Mouse (Mus musculus): Measurements from ENCODE around the gene Pidd1. TPM values are rescaled to one million over a fixed set of nuclear protein-coding genes. Genes with fewer than 3 reads are reported as not detected.
"Not testable (repeated sequence)": the region's sequence is repeated elsewhere in the genome, so short reads cannot be mapped to it uniquely, and the experiment has no call there.

Pidd1 gene
- total RNA-seq, 2 experiments from 2014 or later: 0.64 to 0.96 TPM

GRCm38 (mm10) chr7:141429310-141429709, 14.5 kb downstream of the Pidd1 start, which contains the start of gene Cend1:
TSS of gene Cend1 (minus strand) at chr7:141429491.
- DNase-seq (ENCODE audit: low spot score in 2 of 2): peak; percentile 90 to 97
- intact Hi-C loops (cut with DNase I): no loop called here

- intact Hi-C loops (cut with DNase I): no loop called here
These were observed 15.1 kb downstream of the Pidd1 start for GRCm38 (mm10) chr7:141428701-141429100.

GRCm38 (mm10) chr7:141426948-141427730, 16.7 kb downstream of the Pidd1 start:
- DNase-seq (ENCODE audit: low spot score in 2 of 2): no peak
- intact Hi-C loops (cut with DNase I): no loop called here

More at GRCm38 (mm10) chr7:141428701-141429100, 15.1 kb downstream of the Pidd1 start:
- DNase-seq (ENCODE audit: low spot score in 2 of 2): no peak

- DNase-seq (ENCODE audit: low spot score in 2 of 2): no peak
- intact Hi-C loops (cut with DNase I): no loop called here
These were observed 20.0 kb downstream of the Pidd1 start for GRCm38 (mm10) chr7:141423811-141424210.

- intact Hi-C loops (cut with DNase I): no loop called here
These were observed 23.7 kb downstream of the Pidd1 start for GRCm38 (mm10) chr7:141420030-141420702.

GRCm38 (mm10) chr7:141418970-141419369, 24.9 kb downstream of the Pidd1 start:
- DNase-seq (ENCODE audit: low spot score in 2 of 2): peak; percentile 60
- intact Hi-C loops (cut with DNase I): no loop called here

More at GRCm38 (mm10) chr7:141420030-141420702, 23.7 kb downstream of the Pidd1 start:
- no peak for DNase-seq (ENCODE audit: low spot score in 2 of 2)

GRCm38 (mm10) chr7:141417731-141418681, 25.8 kb downstream of the Pidd1 start:
- no peak for DNase-seq (ENCODE audit: low spot score in 2 of 2)
- intact Hi-C loops (cut with DNase I): no loop called here

GRCm38 (mm10) chr7:141416144-141416841, 27.5 kb downstream of the Pidd1 start:
- intact Hi-C loops (cut with DNase I): no loop called here
- DNase-seq (ENCODE audit: low spot score in 2 of 2): no peak

- intact Hi-C loops (cut with DNase I): loop anchor here (2.0 to 5.0 kb wide), 2 partner anchors 21 to 43 kb away; partner anchors contain the start of gene Pnpla2
- DNase-seq (ENCODE audit: low spot score in 2 of 2): peak; percentile 98 to 99
These were observed 29.8 kb downstream of the Pidd1 start, which contains the start of gene Gatd1 for GRCm38 (mm10) chr7:141413809-141414584. TSS of gene Gatd1 (minus strand) at chr7:141414136.

- intact Hi-C loops (cut with DNase I): loop anchor here (5.0 kb wide), 1 partner anchor 44 kb away; the partner anchor contains the start of gene Pnpla2
- DNase-seq (ENCODE audit: low spot score in 2 of 2): no peak
These were observed 30.5 kb downstream of the Pidd1 start for GRCm38 (mm10) chr7:141413331-141413730.

- no peak for DNase-seq (ENCODE audit: low spot score in 2 of 2)
- intact Hi-C loops (cut with DNase I): loop anchor here (2.0 to 5.0 kb wide), 2 partner anchors 46 to 113 kb away; partner anchors contain the start of gene Pnpla2
These were observed 32.2 kb downstream of the Pidd1 start for GRCm38 (mm10) chr7:141411667-141412066.

GRCm38 (mm10) chr7:141410631-141411030, 33.2 kb downstream of the Pidd1 start:
- DNase-seq (ENCODE audit: low spot score in 2 of 2): no peak
- intact Hi-C loops (cut with DNase I): loop anchor here (2.0 to 5.0 kb wide), 2 partner anchors 47 to 114 kb away; partner anchors contain the start of gene Pnpla2

GRCm38 (mm10) chr7:141408833-141409232, 35.0 kb downstream of the Pidd1 start:
- intact Hi-C loops (cut with DNase I): no loop called here

GRCm38 (mm10) chr7:141407670-141408069, 36.2 kb downstream of the Pidd1 start:
- DNase-seq (ENCODE audit: low spot score in 2 of 2); intact Hi-C loops (cut with DNase I): not testable (repeated sequence)

More at GRCm38 (mm10) chr7:141408833-141409232, 35.0 kb downstream of the Pidd1 start:
- peak; percentile 85 to 89 for DNase-seq (ENCODE audit: low spot score in 2 of 2)

- intact Hi-C loops (cut with DNase I): no loop called here
- DNase-seq (ENCODE audit: low spot score in 2 of 2): no peak
These were observed 38.4 kb downstream of the Pidd1 start for GRCm38 (mm10) chr7:141405466-141405865.

GRCm38 (mm10) chr7:141403305-141403704, 40.5 kb downstream of the Pidd1 start:
- no peak for DNase-seq (ENCODE audit: low spot score in 2 of 2)
- intact Hi-C loops (cut with DNase I): no loop called here

- intact Hi-C loops (cut with DNase I): no loop called here
- no peak for DNase-seq (ENCODE audit: low spot score in 2 of 2)
These were observed 48.5 kb downstream of the Pidd1 start for GRCm38 (mm10) chr7:141395348-141395747.

- peak in 1 of 2 experiments; percentile 43 for DNase-seq (ENCODE audit: low spot score in 2 of 2)
- intact Hi-C loops (cut with DNase I): no loop called here
These were observed 49.1 kb downstream of the Pidd1 start for GRCm38 (mm10) chr7:141394771-141395170.
